Mouse (Mus musculus) lung, embryonic 16.5 days (tissue): Measurements from ENCODE around the gene Setd2. TPM values are rescaled to one million over a fixed set of nuclear protein-coding genes. Genes with fewer than 3 reads are reported as not detected.
A peak's percentile ranks its signal among the peaks of the same experiment; 100 is the strongest.

Source experiments
- ATAC-seq: fragments of 200-750 bp; cut with Nextera tagmentation; 2 replicates; pipeline ENCODE4 v1.8.0; 2017; ENCODE audit warnings: low read depth, mild to moderate bottlenecking, moderate library complexity
- H3K27ac ChIP-seq: fragments of 300-500 bp; sonication (generic); 2 replicates; pipeline ENCODE4 v1.5.1; 2014; ENCODE audit warnings: mild to moderate bottlenecking, control low read depth, low read length
- H3K27me3 ChIP-seq: fragments of 300-500 bp; sonication (generic); 2 replicates; pipeline ENCODE4 v1.6.1; 2014; ENCODE audit warnings: low read depth, low read length, mixed read lengths; ENCODE audit not compliant: control insufficient read depth, insufficient read depth
- H3K36me3 ChIP-seq: fragments of 300-500 bp; sonication (generic); 2 replicates; pipeline ENCODE4 v1.6.1; 2014; ENCODE audit warnings: low read length; ENCODE audit not compliant: control insufficient read depth, insufficient read depth
- H3K4me1 ChIP-seq: fragments of 300-500 bp; sonication (generic); replicated peaks from 2 replicates; pipeline ENCODE4 v1.6.1; 2014; ENCODE audit warnings: low read length, mixed read lengths; ENCODE audit not compliant: control insufficient read depth, insufficient read depth
- H3K4me2 ChIP-seq: fragments of 300-500 bp; sonication (generic); 2 replicates; pipeline ENCODE4 v1.6.1; 2014; ENCODE audit warnings: low read depth, low read length, control low read depth
- H3K4me3 ChIP-seq: fragments of 300-500 bp; sonication (generic); 2 replicates; pipeline ENCODE4 v1.5.1; 2014; ENCODE audit warnings: mild to moderate bottlenecking, low read length, control low read depth
- H3K9ac ChIP-seq: fragments of 300-500 bp; sonication (generic); 2 replicates; pipeline ENCODE4 v1.6.1; 2014; ENCODE audit warnings: low read length, control low read depth
- H3K9me3 ChIP-seq: fragments of 300-500 bp; sonication (generic); 2 replicates; pipeline ENCODE4 v1.6.1; 2016; ENCODE audit warnings: low read length; ENCODE audit not compliant: control insufficient read depth
- WGBS: fragments of 180-500 bp; shearing (Covaris S2); extraction: QIAGEN DNeasy Blood & Tissue Kit; methylation state at CpG from one replicate; pipeline ENCODE4 v1.1.7; 2014; 5-methylcytosine and 5-hydroxymethylcytosine counted together
- polyA plus RNA-seq: library from polyadenylated mRNA; unstranded; fragments of >200 nt; fragmentation: Nextera tagmentation; extraction: Ambion mirVana; gene quantifications from 2 replicates; pipeline ENCODE4 v1.2.1, GENCODE M21; 2015

Setd2 gene
- polyA plus RNA-seq, 1 experiment from 2014 or later, result 31.7 TPM

DNA sequence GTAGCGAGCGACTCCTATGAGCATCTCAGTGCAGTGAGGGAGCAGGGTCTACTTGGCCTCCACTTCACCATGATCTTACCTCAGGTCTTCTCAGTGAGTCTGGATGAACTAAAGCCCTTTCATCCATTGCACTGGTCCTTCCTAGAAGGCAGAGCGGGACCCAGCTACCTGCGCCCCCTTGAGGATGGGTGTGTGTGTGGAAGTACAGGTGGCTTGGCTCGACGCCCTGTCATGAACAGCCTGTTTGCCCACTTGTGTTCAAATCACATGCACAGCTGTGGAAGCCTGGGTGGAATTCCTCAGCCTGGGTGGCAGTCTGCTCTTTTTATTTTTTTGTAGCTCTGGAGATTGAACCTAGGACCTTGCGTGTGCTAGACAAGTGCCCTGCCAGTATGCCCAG, 87.8 kb downstream of the Setd2 start:
- H3K36me3 ChIP-seq, result peaks cover 29% of the 10 kb centered on the region
- WGBS, result 67% methylated on average over 7 of the region's 7 CpGs
- no peak overlapping the region for H3K9ac ChIP-seq

GRCm38 (mm10) chr9:110620685-110621084, 88.3 kb downstream of the Setd2 start:
- Histone ChIP-seq H3K4me2 (no peak overlapping the region), H3K9ac (no peak overlapping the region), H3K36me3 (peaks cover 29% of the 10 kb centered on the region), H3K27ac (no peak overlapping the region), H3K27me3 (no peaks in the 10 kb centered on the region), H3K4me1 (peaks cover 11% of the 10 kb centered on the region), H3K9me3 (no peaks in the 10 kb centered on the region), H3K4me3 (no peak overlapping the region)
- ATAC-seq, result no peak
- 89% methylated on average over 7 of the region's 7 CpGs for WGBS

More for the DNA sequence above, 87.8 kb downstream of the Setd2 start:
- peaks cover 8% of the 10 kb centered on the region for H3K4me1 ChIP-seq
- H3K27me3 ChIP-seq, result no peaks in the 10 kb centered on the region
- H3K4me3 ChIP-seq, result no peak overlapping the region
- no peak overlapping the region for H3K4me2 ChIP-seq
- no peak for ATAC-seq
- H3K27ac ChIP-seq, result no peak overlapping the region
- H3K9me3 ChIP-seq, result no peaks in the 10 kb centered on the region

DNA sequence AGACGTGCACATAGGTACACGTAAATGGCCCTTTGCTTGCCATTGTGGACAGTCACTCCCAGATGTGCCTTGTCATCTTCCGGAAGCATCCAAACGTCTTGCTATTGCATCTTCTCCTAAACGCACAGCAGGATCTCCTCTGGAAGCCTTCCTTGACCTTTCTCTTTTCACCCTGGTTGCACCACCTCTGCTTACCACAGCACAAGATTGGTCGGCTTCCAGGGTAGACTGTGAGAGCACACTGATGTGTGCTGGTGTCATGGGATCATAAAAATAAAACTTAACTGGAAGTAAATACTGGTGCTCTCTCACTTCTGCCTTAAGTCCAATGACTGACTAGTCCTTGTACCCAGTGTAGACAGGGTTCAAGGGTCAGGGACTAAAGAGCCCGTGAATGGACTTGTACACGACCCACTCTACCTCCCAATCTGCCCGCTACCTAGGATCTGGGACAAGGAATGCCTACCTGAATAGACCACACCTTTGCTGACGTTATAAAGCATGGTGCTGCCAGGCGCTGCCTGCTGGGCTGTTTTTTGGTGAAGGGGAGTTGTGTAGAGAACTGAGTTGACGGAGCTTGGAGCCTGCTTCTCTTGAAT, 90.3 kb downstream of the Setd2 start:
- WGBS, result 70% methylated on average over 12 of the region's 12 CpGs
- no peak for ATAC-seq
- no peaks in the 10 kb centered on the region for H3K27me3 ChIP-seq
- no peak overlapping the region for H3K4me3 ChIP-seq
- H3K9me3 ChIP-seq, result no peaks in the 10 kb centered on the region
- H3K36me3 ChIP-seq, result peaks cover 17% of the 10 kb centered on the region
- peaks cover 11% of the 10 kb centered on the region for H3K4me1 ChIP-seq
- no peak overlapping the region for H3K4me2 ChIP-seq
- no peak overlapping the region for H3K9ac ChIP-seq
- H3K27ac ChIP-seq, result no peak overlapping the region

GRCm38 (mm10) chr9:110623416-110624195, 91.2 kb downstream of the Setd2 start:
- H3K9ac ChIP-seq, result peak overlapping the region; percentile 77
- H3K27me3 ChIP-seq, result no peaks in the 10 kb centered on the region
- ATAC-seq, result no peak
- H3K4me2 ChIP-seq, result peak overlapping the region; percentile 99
- H3K4me3 ChIP-seq, result peak overlapping the region; percentile 69
- peak overlapping the region; percentile 95 for H3K27ac ChIP-seq
- peaks cover 11% of the 10 kb centered on the region for H3K4me1 ChIP-seq
- WGBS, result 30% methylated on average over 8 of the region's 8 CpGs
- peaks cover 11% of the 10 kb centered on the region; the same call in 1 of the 2 replicates for H3K36me3 ChIP-seq
- H3K9me3 ChIP-seq, result no peaks in the 10 kb centered on the region

DNA sequence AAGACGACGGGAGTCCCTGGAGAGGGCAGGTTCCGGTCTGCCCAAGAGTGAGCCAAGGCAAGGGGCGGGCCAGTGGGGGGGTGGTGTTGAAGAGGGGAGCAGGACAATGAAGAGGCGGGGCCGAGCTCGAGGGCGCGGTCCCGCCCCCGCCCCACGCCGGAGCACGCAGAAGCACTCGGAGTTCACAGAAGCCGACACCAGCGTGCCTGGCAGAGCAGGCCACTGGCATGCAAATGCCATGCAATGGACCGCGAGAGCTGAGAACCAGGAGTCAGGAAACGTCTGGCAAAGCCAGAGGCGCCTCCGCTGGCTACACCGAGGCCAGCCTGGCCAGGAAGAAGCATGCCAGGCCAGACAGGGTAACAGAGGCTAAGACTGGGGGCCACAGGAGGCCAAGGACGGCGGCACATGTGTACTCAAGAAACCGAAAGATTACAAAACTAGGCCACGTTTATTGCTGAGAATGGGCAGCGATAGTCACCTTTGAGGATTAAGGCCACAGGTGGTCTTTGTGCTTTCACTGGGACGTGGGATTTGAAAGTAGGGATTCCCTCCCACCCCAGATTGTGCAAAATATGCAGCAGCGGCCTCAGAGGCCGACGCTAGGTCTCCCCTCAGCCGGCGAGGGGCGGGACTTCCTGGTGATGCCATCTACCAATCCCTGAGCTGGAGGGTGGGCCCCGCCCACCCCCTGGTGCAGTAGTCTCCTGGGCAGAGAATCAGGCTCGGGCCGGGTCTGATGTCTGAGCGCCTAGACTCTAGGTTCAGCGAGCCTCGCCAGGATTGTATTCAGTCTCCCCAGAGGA, 92.2 kb downstream of the Setd2 start, which contains the start of gene Nradd:
TSS of gene Nradd (minus strand) at position 92 of the 806 bp plus-strand sequence.
- under 1% methylated on average over 39 of the region's 41 CpGs for WGBS
- peak; percentile 96 for ATAC-seq
- H3K4me3 ChIP-seq, result peak within 1 kb of the TSS; percentile 69
- no peaks in the 10 kb centered on the region for H3K27me3 ChIP-seq
- no peaks in the 10 kb centered on the region for H3K9me3 ChIP-seq
- peaks cover 9% of the 10 kb centered on the region; the same call in 1 of the 2 replicates for H3K36me3 ChIP-seq
- H3K4me2 ChIP-seq, result peak within 1 kb of the TSS; percentile 99
- H3K27ac ChIP-seq, result peak within 1 kb of the TSS; percentile 95
- H3K9ac ChIP-seq, result peak within 1 kb of the TSS; percentile 77
- H3K4me1 ChIP-seq, result peaks cover 11% of the 10 kb centered on the region

GRCm38 (mm10) chr9:110625350-110625908, 93.0 kb downstream of the Setd2 start:
- 64% methylated on average over 11 of the region's 11 CpGs for WGBS
- H3K9ac ChIP-seq, result peak overlapping the region; percentile 77
- H3K4me2 ChIP-seq, result peak overlapping the region; percentile 99
- no peaks in the 10 kb centered on the region for H3K9me3 ChIP-seq
- H3K27ac ChIP-seq, result peak overlapping the region; percentile 95
- no peaks in the 10 kb centered on the region for H3K27me3 ChIP-seq
- peak overlapping the region; percentile 69 for H3K4me3 ChIP-seq
- ATAC-seq, result no peak
- peaks cover 11% of the 10 kb centered on the region for H3K4me1 ChIP-seq
- peaks cover 6% of the 10 kb centered on the region; the same call in 1 of the 2 replicates for H3K36me3 ChIP-seq

DNA sequence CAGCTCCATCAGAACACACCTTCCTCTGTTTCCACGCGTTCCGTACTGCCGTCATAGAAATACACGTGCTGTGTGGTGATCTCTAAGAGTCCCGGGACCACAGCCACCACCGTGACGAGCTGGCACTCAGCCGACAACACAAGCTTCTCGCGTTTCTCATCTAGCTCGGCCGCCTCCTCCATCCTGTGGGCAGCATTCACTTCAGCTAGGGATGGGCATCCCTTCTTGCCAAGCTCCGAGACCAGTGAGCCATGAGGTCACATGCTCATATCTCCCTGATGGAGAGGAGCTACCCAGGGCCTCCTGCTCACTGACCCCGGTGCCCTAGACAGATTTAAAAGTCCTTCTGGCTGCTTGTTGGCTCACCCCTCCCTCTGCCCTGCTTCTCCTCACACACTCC, 97.8 kb downstream of the Setd2 start:
- peaks cover 3% of the 10 kb centered on the region for H3K4me1 ChIP-seq
- H3K9me3 ChIP-seq, result no peaks in the 10 kb centered on the region
- H3K4me2 ChIP-seq, result no peak overlapping the region
- 77% methylated on average over 15 of the region's 15 CpGs for WGBS
- no peak overlapping the region for H3K4me3 ChIP-seq
- no peak overlapping the region for H3K27ac ChIP-seq
- peaks cover 9% of the 10 kb centered on the region for H3K27me3 ChIP-seq
- H3K36me3 ChIP-seq, result no peaks in the 10 kb centered on the region; the same call in 1 of the 2 replicates
- H3K9ac ChIP-seq, result no peak overlapping the region
- no peak for ATAC-seq

- H3K9ac ChIP-seq, result no peak overlapping the region
- 25% methylated on average over 10 of the region's 10 CpGs for WGBS
- H3K4me2 ChIP-seq, result no peak overlapping the region
- peaks cover 9% of the 10 kb centered on the region for H3K27me3 ChIP-seq
- no peak for ATAC-seq
- H3K36me3 ChIP-seq, result no peaks in the 10 kb centered on the region; the same call in 1 of the 2 replicates
- H3K9me3 ChIP-seq, result no peaks in the 10 kb centered on the region
- no peak overlapping the region for H3K27ac ChIP-seq
- no peak overlapping the region for H3K4me3 ChIP-seq
- H3K4me1 ChIP-seq, result no peaks in the 10 kb centered on the region
Observed at GRCm38 (mm10) chr9:110631191-110631590, 98.8 kb downstream of the Setd2 start.
